ENCODE assay signal across 8 mouse cellular contexts in the genomic region with DNA sequence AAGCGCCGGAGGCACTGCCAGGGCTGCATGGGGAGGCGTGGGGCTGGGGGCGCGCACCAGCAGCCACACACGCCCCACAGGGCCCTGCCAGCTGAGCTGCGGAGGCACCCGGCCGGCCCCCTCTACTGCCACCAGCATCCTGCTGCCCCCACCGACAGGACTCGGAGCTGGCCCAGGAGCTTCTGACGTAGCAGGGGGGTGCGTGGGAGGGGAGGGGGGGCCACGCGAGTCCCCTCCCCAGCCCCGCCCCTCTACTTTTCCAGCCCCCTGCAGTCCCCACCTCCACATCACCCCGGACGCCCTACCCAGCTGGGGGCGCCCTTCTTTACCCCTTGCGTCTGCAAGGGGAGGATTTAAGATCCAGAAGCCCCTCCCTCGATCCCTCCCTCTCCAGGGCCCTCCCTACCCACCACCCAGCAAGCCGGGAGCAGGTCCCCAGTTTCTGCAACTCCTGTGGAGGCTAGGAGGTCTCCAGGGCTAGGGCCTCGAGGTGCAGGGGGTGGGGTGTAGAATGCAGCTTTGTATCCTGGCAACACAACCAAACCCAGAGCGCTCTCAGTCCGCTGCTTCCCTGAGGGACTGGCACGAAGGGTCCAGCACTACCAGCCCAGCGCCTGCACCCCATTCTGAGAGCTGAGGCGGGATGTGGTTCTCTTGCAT. TPM values are rescaled to one million over a fixed set of nuclear protein-coding genes. Genes with fewer than 3 reads are reported as not detected.
DNase-seq lines count a peak whose midpoint lies in the region; ATAC-seq and TF ChIP-seq lines count a peak whose summit lies in the region.

No protein-coding gene starts in this region.

- peak overlapping the region; percentile 67 for H3K4me3 ChIP-seq in heart, postnatal 0 days (ENCODE audit: low read depth, low read length)
- H3K4me3 ChIP-seq in hindbrain, embryonic 12.5 days: peak overlapping the region; percentile 70
- peak overlapping the region; percentile 59 for H3K4me3 ChIP-seq in limb, embryonic 11.5 days (ENCODE audit: low read depth, low read length)
- peak overlapping the region; percentile 69 for H3K4me3 ChIP-seq in neural tube, embryonic 15.5 days (replicated peaks)

- H3K4me1 ChIP-seq in heart, postnatal 0 days (ENCODE audit: control insufficient read depth, insufficient read depth): no peaks in the 10 kb centered on the region
- H3K4me1 ChIP-seq in hindbrain, embryonic 12.5 days: peaks cover 67% of the 10 kb centered on the region
- H3K4me1 ChIP-seq in limb, embryonic 11.5 days (ENCODE audit: control insufficient read depth, insufficient read depth, low read length): peaks cover 10% of the 10 kb centered on the region
- H3K4me1 ChIP-seq in neural tube, embryonic 15.5 days: peaks cover 76% of the 10 kb centered on the region

- no peak for TF ChIP-seq CTCF in heart, postnatal 0 days (IDR thresholded peaks at IDR 0.05; ENCODE audit: low read depth)

- no peak for TF ChIP-seq EP300 in heart, postnatal 0 days (IDR thresholded peaks at IDR 0.05; ENCODE audit: low read depth)

- H3K9me3 ChIP-seq in heart, postnatal 0 days (replicated peaks; ENCODE audit: control insufficient read depth, low read length): no peaks in the 10 kb centered on the region
- no peaks in the 10 kb centered on the region for H3K9me3 ChIP-seq in hindbrain, embryonic 12.5 days (replicated peaks)
- H3K9me3 ChIP-seq in limb, embryonic 11.5 days (ENCODE audit: control insufficient read depth, low read length): no peaks in the 10 kb centered on the region
- no peaks in the 10 kb centered on the region for H3K9me3 ChIP-seq in neural tube, embryonic 15.5 days (replicated peaks)

- peaks cover 89% of the 10 kb centered on the region for H3K27me3 ChIP-seq in heart, postnatal 0 days (ENCODE audit: control insufficient read depth, insufficient read depth, low read length)
- peaks cover 56% of the 10 kb centered on the region for H3K27me3 ChIP-seq in hindbrain, embryonic 12.5 days
- H3K27me3 ChIP-seq in limb, embryonic 11.5 days (ENCODE audit: control insufficient read depth, insufficient read depth, low read length): peaks cover 60% of the 10 kb centered on the region
- peaks cover 2% of the 10 kb centered on the region; the same call in 1 of the 2 replicates for H3K27me3 ChIP-seq in neural tube, embryonic 15.5 days (replicated peaks)

- peak overlapping the region; percentile 99 for H3K4me2 ChIP-seq in heart, postnatal 0 days (ENCODE audit: low read depth, low read length)
- peak overlapping the region; percentile 75 for H3K4me2 ChIP-seq in hindbrain, embryonic 12.5 days (replicated peaks)
- H3K4me2 ChIP-seq in limb, embryonic 11.5 days (ENCODE audit: low read depth, severe bottlenecking): peak overlapping the region; percentile 99
- peak overlapping the region; percentile 90 for H3K4me2 ChIP-seq in neural tube, embryonic 15.5 days

- no peak overlapping the region for H3K27ac ChIP-seq in heart, postnatal 0 days (ENCODE audit: low read depth)
- peak overlapping the region; percentile 95 for H3K27ac ChIP-seq in hindbrain, embryonic 12.5 days
- H3K27ac ChIP-seq in limb, embryonic 11.5 days (replicated peaks; ENCODE audit: low read depth, low read length): no peak overlapping the region
- H3K27ac ChIP-seq in neural tube, embryonic 15.5 days (replicated peaks): peak overlapping the region; percentile 91

- no peak for DNase-seq in heart, postnatal 0 days (ENCODE audit: low spot score)
- no peak for DNase-seq in heart, adult 11 months
- DNase-seq in cerebellum, postnatal 14 days: peak; percentile 71 to 74
- DNase-seq in limb, embryonic 11.5 days (ENCODE audit: low spot score): peak; percentile 53
- no peak for DNase-seq in kidney, adult 8-10 months

- WGBS in heart, postnatal 0 days: 2% methylated on average over 27 of the region's 28 CpGs
- WGBS in hindbrain, embryonic 12.5 days: under 1% methylated on average over 20 of the region's 28 CpGs
- WGBS in limb, embryonic 11.5 days: 0% methylated on average over 22 of the region's 28 CpGs
- 1% methylated on average over 23 of the region's 28 CpGs for WGBS in neural tube, embryonic 15.5 days

- no peak for ATAC-seq in heart, postnatal 0 days (ENCODE audit: insufficient read depth, low read depth)
- peak; percentile 31 for ATAC-seq in hindbrain, embryonic 12.5 days (ENCODE audit: low FRiP score)
- peak; percentile 31; the same call in 1 of the 2 replicates for ATAC-seq in limb, embryonic 11.5 days (ENCODE audit: insufficient number of reproducible peaks, low FRiP score, low TSS enrichment, low read depth)
- peak; percentile 29 for ATAC-seq in neural tube, embryonic 15.5 days (ENCODE audit: low FRiP score)
- no peak for ATAC-seq in megakaryocyte-erythroid progenitor cell, adult 5-6 weeks (replicated peaks; ENCODE audit: low FRiP score, low TSS enrichment, poor library complexity, severe bottlenecking)

- H3K36me3 ChIP-seq in heart, postnatal 0 days (replicated peaks; ENCODE audit: control insufficient read depth, insufficient read depth, low read length): no peaks in the 10 kb centered on the region
- H3K36me3 ChIP-seq in hindbrain, embryonic 12.5 days: no peaks in the 10 kb centered on the region
- no peaks in the 10 kb centered on the region for H3K36me3 ChIP-seq in limb, embryonic 11.5 days (ENCODE audit: control insufficient read depth, insufficient read depth, low read length)
- H3K36me3 ChIP-seq in neural tube, embryonic 15.5 days: no peaks in the 10 kb centered on the region

- H3K9ac ChIP-seq in heart, postnatal 0 days (replicated peaks; ENCODE audit: low read depth, low read length): no peak overlapping the region
- H3K9ac ChIP-seq in hindbrain, embryonic 12.5 days: peak overlapping the region; percentile 93
- H3K9ac ChIP-seq in limb, embryonic 11.5 days (ENCODE audit: low read length): no peak overlapping the region
- peak overlapping the region; percentile 95 for H3K9ac ChIP-seq in neural tube, embryonic 15.5 days (replicated peaks)

RNA-seq across cellular contexts. Expression of a gene that starts 2.0 kb away (rescaled TPM):
- total RNA-seq in heart, postnatal 0 days (2014; rRNA removed; ENCODE audit: low replicate concordance): not detected in 2 replicates
- polyA plus RNA-seq in heart, postnatal 0 days (2015; fragmentation: Nextera tagmentation; extraction: Ambion mirVana): 0.04 TPM in 1 of 2 replicates, not detected in the other
- polyA plus RNA-seq in hindbrain, embryonic 12.5 days (2016; fragmentation: Nextera tagmentation; extraction: Ambion mirVana): 6.3 and 6.7 TPM in 2 replicates
- polyA plus RNA-seq in limb, embryonic 11.5 days (2014; fragmentation: Nextera tagmentation; extraction: Ambion mirVana): 0.28 and 0.34 TPM in 2 replicates
- polyA plus RNA-seq in neural tube, embryonic 15.5 days (2015; fragmentation: Nextera tagmentation; extraction: Ambion mirVana): 7.2 and 10.5 TPM in 2 replicates
- total RNA-seq in megakaryocyte-erythroid progenitor cell, adult 5-6 weeks (2014; fragmentation: Nextera tagmentation): not detected in 2 replicates
- total RNA-seq in megakaryocyte-erythroid progenitor cell, adult 5-6 weeks (2017): not detected in 2 replicates

RNA-seq across cellular contexts. Expression of a gene that starts 55.5 kb away (rescaled TPM):
- 3.6 and 6.0 TPM in 2 replicates for total RNA-seq in heart, postnatal 0 days (2014; rRNA removed; ENCODE audit: low replicate concordance)
- 0.15 and 0.32 TPM in 2 replicates for polyA plus RNA-seq in heart, postnatal 0 days (2015; fragmentation: Nextera tagmentation; extraction: Ambion mirVana)
- polyA plus RNA-seq in hindbrain, embryonic 12.5 days (2016; fragmentation: Nextera tagmentation; extraction: Ambion mirVana): 11.2 and 11.7 TPM in 2 replicates
- 12.5 and 12.6 TPM in 2 replicates for polyA plus RNA-seq in limb, embryonic 11.5 days (2014; fragmentation: Nextera tagmentation; extraction: Ambion mirVana)
- 2.1 TPM in 2 replicates for polyA plus RNA-seq in neural tube, embryonic 15.5 days (2015; fragmentation: Nextera tagmentation; extraction: Ambion mirVana)
- total RNA-seq in megakaryocyte-erythroid progenitor cell, adult 5-6 weeks (2014; fragmentation: Nextera tagmentation): 2.6 and 2.9 TPM in 2 replicates
- 0.61 and 2.6 TPM in 2 replicates for total RNA-seq in megakaryocyte-erythroid progenitor cell, adult 5-6 weeks (2017)

Comparison
In these comparisons a context has a peak if more than half of its experiments do, and no peak if none do; other contexts are left out.
1. ATAC-seq: peak in hindbrain, embryonic 12.5 days (single experiment), limb, embryonic 11.5 days (single experiment) and neural tube, embryonic 15.5 days (single experiment); none in heart, postnatal 0 days (single experiment) and megakaryocyte-erythroid progenitor cell, adult 5-6 weeks (single experiment).
2. DNase-seq: peak in cerebellum, postnatal 14 days (2 of 2) and limb, embryonic 11.5 days (single experiment); none in heart, postnatal 0 days (single experiment), heart, adult 11 months (single experiment) and kidney, adult 8-10 months (0 of 2).
3. H3K27ac ChIP-seq: peak in hindbrain, embryonic 12.5 days (single experiment) and neural tube, embryonic 15.5 days (single experiment); none in heart, postnatal 0 days (single experiment) and limb, embryonic 11.5 days (single experiment).
4. H3K9ac ChIP-seq: peak in hindbrain, embryonic 12.5 days (single experiment) and neural tube, embryonic 15.5 days (single experiment); none in heart, postnatal 0 days (single experiment) and limb, embryonic 11.5 days (single experiment).
5. Peak in every context shown above with its lines, with median percentiles within 50 percentile points of each other: H3K4me2 ChIP-seq and H3K4me3 ChIP-seq.